Mouse (Mus musculus): ENCODE measurements around the gene Ninj2. TPM values are rescaled to one million over a fixed set of nuclear protein-coding genes. Genes with fewer than 3 reads are reported as not detected.
"Not testable (repeated sequence)": the region's sequence is repeated elsewhere in the genome, so short reads cannot be mapped to it uniquely, and the experiment has no call there.

Ninj2 gene
- polyA plus RNA-seq, 1 experiment from 2014 or later: not detected

DNA sequence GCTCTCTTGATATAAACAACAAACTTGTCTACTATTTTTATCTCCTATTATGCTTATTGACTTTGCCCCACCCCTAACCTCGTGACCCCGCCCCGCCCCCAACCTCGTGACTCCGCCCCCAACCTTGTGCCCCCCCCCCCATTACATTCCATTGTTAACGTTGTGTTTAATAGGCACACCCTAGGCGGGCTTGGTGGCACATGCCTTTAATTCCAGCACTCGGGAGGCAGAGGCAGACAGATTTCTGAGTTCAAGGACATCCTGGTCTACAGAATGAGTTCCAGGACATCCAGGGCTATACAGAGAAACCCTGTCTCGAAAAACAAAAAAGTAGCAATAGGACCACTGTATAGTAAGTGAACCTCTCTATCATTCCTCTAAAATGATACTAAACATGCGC lies 13.6 kb upstream of the Ninj2 start:
- H3K36me3 ChIP-seq: no peaks in the 10 kb centered on the region
- H3K27me3 ChIP-seq: no peaks in the 10 kb centered on the region
- H3K27ac ChIP-seq: no peak overlapping the region
- no peak overlapping the region for H3K4me3 ChIP-seq
- no peak overlapping the region for H3K4me2 ChIP-seq (replicated peaks)
- ATAC-seq (ENCODE audit: insufficient number of reproducible peaks, insufficient read depth, low FRiP score, low TSS enrichment): no peak
- no peak overlapping the region for H3K9ac ChIP-seq
- 87% methylated on average over 10 of the region's 10 CpGs for WGBS
- no peaks in the 10 kb centered on the region for H3K4me1 ChIP-seq
- no peaks in the 10 kb centered on the region for H3K9me3 ChIP-seq

DNA sequence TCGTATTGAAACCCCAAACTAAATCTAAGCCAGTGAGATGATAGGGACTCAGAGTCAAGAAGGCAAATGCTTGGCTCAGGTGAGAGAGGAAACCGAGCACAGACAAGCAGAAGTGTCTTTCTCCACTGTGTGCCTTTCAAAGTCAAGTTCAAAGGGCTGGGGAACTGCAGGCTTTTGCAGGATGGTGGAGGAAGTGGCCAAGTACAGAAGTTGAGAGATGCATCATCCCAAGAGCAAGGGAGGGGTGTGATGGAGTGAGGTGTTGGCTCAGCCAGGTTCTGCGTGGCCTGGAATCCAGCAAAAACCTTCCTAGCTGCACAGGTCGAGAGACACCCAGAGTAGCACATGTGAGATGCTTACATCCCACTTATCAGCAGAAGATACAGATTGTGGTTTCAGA lies 11.6 kb upstream of the Ninj2 start:
- 79% methylated on average over 4 of the region's 4 CpGs for WGBS
- H3K27ac ChIP-seq: no peak overlapping the region
- no peak for ATAC-seq (ENCODE audit: insufficient number of reproducible peaks, insufficient read depth, low FRiP score, low TSS enrichment)
- H3K4me3 ChIP-seq: no peak overlapping the region
- H3K4me2 ChIP-seq (replicated peaks): no peak overlapping the region
- H3K9ac ChIP-seq: no peak overlapping the region
- no peaks in the 10 kb centered on the region for H3K4me1 ChIP-seq
- H3K36me3 ChIP-seq: no peaks in the 10 kb centered on the region
- no peaks in the 10 kb centered on the region for H3K9me3 ChIP-seq
- H3K27me3 ChIP-seq: no peaks in the 10 kb centered on the region

- no peak overlapping the region for H3K4me2 ChIP-seq (replicated peaks)
- H3K9me3 ChIP-seq: no peaks in the 10 kb centered on the region
- ATAC-seq (ENCODE audit: insufficient number of reproducible peaks, insufficient read depth, low FRiP score, low TSS enrichment): no peak
- H3K27ac ChIP-seq: no peak overlapping the region
- no peaks in the 10 kb centered on the region for H3K27me3 ChIP-seq
- H3K36me3 ChIP-seq: no peaks in the 10 kb centered on the region
- no peak overlapping the region for H3K4me3 ChIP-seq
- no peaks in the 10 kb centered on the region for H3K4me1 ChIP-seq
- WGBS: 90% methylated on average over 6 of the region's 6 CpGs
- H3K9ac ChIP-seq: no peak overlapping the region
Measured at GRCm38 (mm10) chr6:120082251-120082950, 10.7 kb upstream of the Ninj2 start.

- no peaks in the 10 kb centered on the region for H3K36me3 ChIP-seq
- no peak for ATAC-seq (ENCODE audit: insufficient number of reproducible peaks, insufficient read depth, low FRiP score, low TSS enrichment)
- H3K9ac ChIP-seq: no peak overlapping the region
- H3K9me3 ChIP-seq: no peaks in the 10 kb centered on the region
- no peaks in the 10 kb centered on the region for H3K4me1 ChIP-seq
- H3K4me3 ChIP-seq: no peak overlapping the region
- no peak overlapping the region for H3K4me2 ChIP-seq (replicated peaks)
- 76% methylated on average over 8 of the region's 8 CpGs for WGBS
- no peak overlapping the region for H3K27ac ChIP-seq
- H3K27me3 ChIP-seq: no peaks in the 10 kb centered on the region
Measured at GRCm38 (mm10) chr6:120082951-120083411, 10.2 kb upstream of the Ninj2 start.

DNA sequence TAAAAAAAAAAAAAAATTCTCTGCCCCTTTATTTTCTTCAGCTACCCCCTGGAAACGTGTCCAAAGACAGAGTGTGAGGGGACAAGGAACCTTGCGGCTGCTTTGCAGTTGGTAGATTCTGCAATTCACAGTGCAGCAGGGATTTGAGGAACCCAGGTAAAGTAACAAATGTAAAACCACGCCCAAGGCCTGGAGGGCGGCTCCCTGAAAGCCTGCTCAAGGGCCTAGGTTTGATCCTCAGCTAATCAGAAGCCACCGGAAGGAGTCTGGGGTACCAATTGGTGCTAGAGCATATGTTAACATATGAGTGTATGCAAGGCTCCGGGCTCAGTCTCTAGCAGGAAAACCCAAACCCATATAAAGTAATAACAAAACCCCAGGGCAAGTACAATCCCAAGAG lies 9.7 kb upstream of the Ninj2 start:
- 63% methylated on average over 6 of the region's 6 CpGs for WGBS
- Histone ChIP-seq H3K27me3 (no peaks in the 10 kb centered on the region), H3K4me3 (no peak overlapping the region), H3K4me2 (replicated peaks) (no peak overlapping the region), H3K9ac (no peak overlapping the region), H3K9me3 (no peaks in the 10 kb centered on the region), H3K36me3 (no peaks in the 10 kb centered on the region), H3K4me1 (no peaks in the 10 kb centered on the region), H3K27ac (no peak overlapping the region)
- ATAC-seq (ENCODE audit: insufficient number of reproducible peaks, insufficient read depth, low FRiP score, low TSS enrichment): no peak

- no peak overlapping the region for H3K9ac ChIP-seq
- no peaks in the 10 kb centered on the region for H3K9me3 ChIP-seq
- no peak for ATAC-seq (ENCODE audit: insufficient number of reproducible peaks, insufficient read depth, low FRiP score, low TSS enrichment)
- H3K4me2 ChIP-seq (replicated peaks): no peak overlapping the region
- no peak overlapping the region for H3K27ac ChIP-seq
- no peaks in the 10 kb centered on the region for H3K36me3 ChIP-seq
- no peaks in the 10 kb centered on the region for H3K4me1 ChIP-seq
- no peak overlapping the region for H3K4me3 ChIP-seq
- 91% methylated on average over 2 of the region's 2 CpGs for WGBS
- no peaks in the 10 kb centered on the region for H3K27me3 ChIP-seq
Measured at GRCm38 (mm10) chr6:120084983-120085382, 8.2 kb upstream of the Ninj2 start.

DNA sequence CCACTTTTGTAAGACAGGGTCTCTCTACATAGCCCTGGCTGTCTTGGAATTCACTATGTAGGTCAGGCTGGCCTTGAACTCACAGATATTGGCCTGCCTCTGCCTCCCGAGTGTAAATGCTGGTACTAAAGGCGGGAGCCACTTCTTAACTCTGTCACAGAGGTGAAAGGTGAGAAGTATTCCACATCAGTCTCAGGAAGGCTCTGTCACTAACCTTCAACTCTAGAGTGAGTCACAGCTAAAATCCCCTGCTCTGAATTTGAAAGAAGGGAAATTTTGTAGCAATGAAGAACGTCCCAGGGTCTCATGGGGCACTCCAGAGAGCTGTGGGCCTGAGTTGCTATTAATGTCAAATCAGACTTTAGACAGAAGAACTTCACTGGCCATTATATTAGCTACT lies 7.3 kb upstream of the Ninj2 start:
- Histone ChIP-seq H3K4me1 (no peaks in the 10 kb centered on the region), H3K4me2 (replicated peaks) (no peak overlapping the region), H3K36me3 (no peaks in the 10 kb centered on the region), H3K4me3 (no peak overlapping the region), H3K27me3 (no peaks in the 10 kb centered on the region), H3K9me3 (no peaks in the 10 kb centered on the region), H3K27ac (no peak overlapping the region), H3K9ac (no peak overlapping the region)
- no peak for ATAC-seq (ENCODE audit: insufficient number of reproducible peaks, insufficient read depth, low FRiP score, low TSS enrichment)
- WGBS: 76% methylated on average over 3 of the region's 3 CpGs

DNA sequence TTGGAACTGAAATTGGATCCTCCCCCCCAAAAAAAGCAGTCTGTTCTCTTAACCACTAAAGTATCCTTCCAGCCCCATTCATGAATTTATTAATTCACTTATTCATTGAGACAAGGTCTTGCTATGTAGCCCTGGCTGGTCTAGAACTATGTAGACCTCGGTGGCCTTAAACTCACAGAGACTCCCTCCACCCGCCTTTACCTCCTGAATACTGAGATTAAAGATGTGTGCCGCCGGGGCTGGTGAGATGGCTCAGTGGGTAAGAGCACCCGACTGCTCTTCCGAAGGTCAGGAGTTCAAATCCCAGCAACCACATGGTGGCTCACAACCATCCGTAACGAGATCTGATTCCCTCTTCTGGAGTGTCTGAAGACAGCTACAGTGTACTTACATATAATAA lies 6.1 kb upstream of the Ninj2 start:
- H3K27ac ChIP-seq; ATAC-seq (ENCODE audit: insufficient number of reproducible peaks, insufficient read depth, low FRiP score, low TSS enrichment); H3K4me1 ChIP-seq; H3K27me3 ChIP-seq; H3K4me2 ChIP-seq (replicated peaks); H3K9me3 ChIP-seq; H3K4me3 ChIP-seq; H3K36me3 ChIP-seq; H3K9ac ChIP-seq: not testable (repeated sequence)
- WGBS: 86% methylated on average over 8 of the region's 8 CpGs

GRCm38 (mm10) chr6:120090712-120091248 lies 2.4 kb upstream of the Ninj2 start:
- Histone ChIP-seq H3K36me3 (no peaks in the 10 kb centered on the region), H3K4me2 (replicated peaks) (0 out of 2 replicates have a peak overlapping the region, but pooled peaks have one; percentile 11), H3K27me3 (no peaks in the 10 kb centered on the region), H3K9me3 (no peaks in the 10 kb centered on the region), H3K4me1 (0 out of 2 replicates have a peak, but pooled peaks cover 4% of the 10 kb centered on the region), H3K4me3 (no peak overlapping the region), H3K9ac (no peak overlapping the region), H3K27ac (no peak overlapping the region)
- 29% methylated on average over 15 of the region's 15 CpGs for WGBS
- no peak for ATAC-seq (ENCODE audit: insufficient number of reproducible peaks, insufficient read depth, low FRiP score, low TSS enrichment)

- WGBS: 72% methylated on average over 4 of the region's 4 CpGs
- H3K36me3 ChIP-seq: no peaks in the 10 kb centered on the region
Measured at GRCm38 (mm10) chr6:120091956-120092355, 1.2 kb upstream of the Ninj2 start.

DNA sequence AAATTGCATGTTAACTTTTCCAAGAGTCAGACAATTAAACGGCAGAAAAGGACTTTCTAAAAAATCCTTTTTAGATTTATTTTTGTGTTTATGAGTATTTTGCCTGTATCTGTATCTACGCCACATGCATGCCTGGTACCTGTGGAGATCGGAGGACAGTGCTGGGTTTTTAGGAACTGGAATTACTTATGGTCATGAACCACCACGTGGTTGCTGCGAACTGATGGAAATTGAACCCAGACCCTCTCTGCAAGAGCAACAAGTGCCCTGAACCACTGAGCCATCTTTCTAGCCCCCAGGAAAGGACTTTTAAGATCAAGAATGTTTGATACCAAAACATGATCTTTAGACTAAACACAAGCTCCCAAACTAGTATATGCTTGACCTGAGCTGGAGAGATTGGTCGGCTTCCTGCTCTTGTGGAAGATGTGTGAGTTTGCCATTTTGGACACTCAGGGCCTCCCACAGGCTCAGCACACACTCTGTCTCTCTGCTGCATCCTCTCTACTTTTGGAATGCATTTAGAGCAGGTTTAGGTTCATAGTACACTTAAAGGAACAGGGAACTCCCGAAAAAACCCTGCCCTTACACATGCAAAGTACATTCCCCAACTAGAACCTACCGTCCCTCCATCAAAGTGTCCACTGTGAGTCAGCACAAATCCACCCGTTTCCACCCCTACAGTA lies 1.1 kb downstream of the Ninj2 start:
- Histone ChIP-seq H3K4me3 (no peak overlapping the region), H3K4me2 (replicated peaks) (no peak overlapping the region), H3K4me1 (0 out of 2 replicates have a peak, but pooled peaks cover 4% of the 10 kb centered on the region), H3K27me3 (no peaks in the 10 kb centered on the region), H3K36me3 (no peaks in the 10 kb centered on the region), H3K9me3 (no peaks in the 10 kb centered on the region), H3K9ac (no peak overlapping the region), H3K27ac (no peak overlapping the region)
- 75% methylated on average over 9 of the region's 9 CpGs for WGBS
- ATAC-seq (ENCODE audit: insufficient number of reproducible peaks, insufficient read depth, low FRiP score, low TSS enrichment): no peak

More at GRCm38 (mm10) chr6:120091956-120092355, 1.2 kb upstream of the Ninj2 start:
- Histone ChIP-seq H3K27ac (no peak overlapping the region), H3K9me3 (no peaks in the 10 kb centered on the region), H3K4me1 (0 out of 2 replicates have a peak, but pooled peaks cover 4% of the 10 kb centered on the region), H3K9ac (no peak overlapping the region), H3K4me2 (replicated peaks) (no peak overlapping the region), H3K27me3 (no peaks in the 10 kb centered on the region), H3K4me3 (no peak overlapping the region)
- no peak for ATAC-seq (ENCODE audit: insufficient number of reproducible peaks, insufficient read depth, low FRiP score, low TSS enrichment)

- 78% methylated on average over 5 of the region's 5 CpGs for WGBS
- Histone ChIP-seq H3K27me3 (no peaks in the 10 kb centered on the region), H3K4me2 (replicated peaks) (no peak overlapping the region), H3K9me3 (no peaks in the 10 kb centered on the region), H3K4me3 (no peak overlapping the region), H3K9ac (no peak overlapping the region), H3K36me3 (no peaks in the 10 kb centered on the region), H3K27ac (no peak overlapping the region), H3K4me1 (0 out of 2 replicates have a peak, but pooled peaks cover 4% of the 10 kb centered on the region)
- no peak for ATAC-seq (ENCODE audit: insufficient number of reproducible peaks, insufficient read depth, low FRiP score, low TSS enrichment)
Measured at GRCm38 (mm10) chr6:120095096-120095495, 1.9 kb downstream of the Ninj2 start.

Data from embryonic facial prominence, embryonic 12.5 days (tissue).